Mouse (Mus musculus) neural tube, embryonic 12.5 days (tissue): Measurements from ENCODE around the gene Tmem40. TPM values are rescaled to one million over a fixed set of nuclear protein-coding genes. Genes with fewer than 3 reads are reported as not detected.

Experiments
- ATAC-seq: fragments of 200-750 bp; cut with Nextera tagmentation; 2 replicates; pipeline ENCODE4 v1.8.0; 2017; ENCODE audit warnings: low read depth, mild to moderate bottlenecking, moderate TSS enrichment, moderate library complexity; ENCODE audit not compliant: low FRiP score
- H3K27ac ChIP-seq: fragments of 300-500 bp; sonication (generic); 2 replicates; pipeline ENCODE4 v1.5.1; 2016
- H3K27me3 ChIP-seq: fragments of 300-500 bp; sonication (generic); replicated peaks from 2 replicates; pipeline ENCODE4 v1.6.1; 2016; ENCODE audit warnings: mild to moderate bottlenecking
- H3K36me3 ChIP-seq: fragments of 300-500 bp; sonication (generic); 2 replicates; pipeline ENCODE4 v1.6.1; 2016; ENCODE audit warnings: mild to moderate bottlenecking
- H3K4me1 ChIP-seq: fragments of 300-500 bp; sonication (generic); 2 replicates; pipeline ENCODE4 v1.6.1; 2016
- H3K4me2 ChIP-seq: fragments of 300-500 bp; sonication (generic); replicated peaks from 2 replicates; pipeline ENCODE4 v1.6.1; 2016; ENCODE audit warnings: mild to moderate bottlenecking
- H3K4me3 ChIP-seq: fragments of 300-500 bp; sonication (generic); 2 replicates; pipeline ENCODE4 v1.5.1; 2016
- H3K9ac ChIP-seq: fragments of 300-500 bp; sonication (generic); 2 replicates; pipeline ENCODE4 v1.6.1; 2016; ENCODE audit warnings: mild to moderate bottlenecking
- H3K9me3 ChIP-seq: fragments of 300-500 bp; sonication (generic); 2 replicates; pipeline ENCODE4 v1.6.1; 2016; ENCODE audit warnings: mild to moderate bottlenecking
- WGBS: fragments of 180-500 bp; shearing (Covaris S2); methylation state at CpG from one replicate; pipeline ENCODE4 v1.1.7; 2016; 5-methylcytosine and 5-hydroxymethylcytosine counted together
- polyA plus RNA-seq: library from polyadenylated mRNA; unstranded; fragments of >200 nt; fragmentation: Nextera tagmentation; extraction: Ambion mirVana; gene quantifications from 2 replicates; pipeline ENCODE4 v1.2.1, GENCODE M21; 2016

The Tmem40 gene
- polyA plus RNA-seq, 1 experiment from 2014 or later = 1.4 TPM

DNA sequence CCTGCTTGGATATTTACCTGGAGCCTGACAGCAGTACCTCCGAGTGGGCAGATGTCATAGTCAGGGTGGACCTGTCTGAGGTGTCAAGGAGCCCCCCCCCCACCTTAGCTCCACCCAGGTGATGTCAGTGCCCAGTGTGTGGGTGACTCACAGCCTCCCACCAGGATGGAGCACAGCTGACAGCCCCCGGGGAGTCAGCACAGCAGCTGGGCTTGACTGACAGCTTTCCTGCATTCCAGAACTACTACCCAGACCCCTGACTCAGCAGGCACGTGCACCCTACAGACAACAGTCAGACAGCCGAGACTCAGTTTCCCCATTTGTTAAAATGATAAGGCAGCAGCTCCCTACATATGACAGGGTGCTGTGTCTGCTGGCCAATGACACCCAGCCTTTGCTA is 1.2 kb downstream of the Tmem40 start:
- Histone ChIP-seq H3K4me2 (no peak overlapping the region), H3K4me1 (peaks cover 27% of the 10 kb centered on the region; the same call in 1 of the 2 replicates), H3K27ac (no peak overlapping the region), H3K9me3 (no peaks in the 10 kb centered on the region), H3K36me3 (no peaks in the 10 kb centered on the region), H3K9ac (no peak overlapping the region), H3K4me3 (no peak overlapping the region), H3K27me3 (no peaks in the 10 kb centered on the region)
- 73% methylated on average over 4 of the region's 4 CpGs for WGBS
- ATAC-seq = no peak

DNA sequence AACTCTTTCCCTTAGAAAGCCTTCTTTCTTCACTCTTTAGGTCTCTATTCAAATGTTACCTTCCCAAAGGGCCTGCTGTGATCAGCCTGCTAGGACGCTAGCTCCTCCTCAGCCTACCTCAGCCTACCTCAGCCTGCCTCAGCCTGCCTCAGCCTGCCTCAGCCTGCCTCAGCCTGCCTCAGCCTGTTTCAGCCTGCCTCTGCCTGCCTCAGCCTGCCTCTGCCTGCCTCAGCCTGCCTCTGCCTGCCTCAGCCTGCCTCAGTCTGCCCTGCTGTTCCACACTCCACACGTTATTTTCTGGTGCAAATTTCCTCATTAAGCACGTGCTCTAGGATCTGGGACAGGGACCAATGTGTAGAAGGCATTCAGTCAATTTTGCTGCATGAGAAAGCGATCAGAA is 2.1 kb downstream of the Tmem40 start:
- H3K4me1 ChIP-seq = peaks cover 27% of the 10 kb centered on the region; the same call in 1 of the 2 replicates
- H3K27me3 ChIP-seq = no peaks in the 10 kb centered on the region
- H3K27ac ChIP-seq = no peak overlapping the region
- H3K9ac ChIP-seq = no peak overlapping the region
- H3K4me3 ChIP-seq = no peak overlapping the region
- WGBS = 94% methylated on average over 4 of the region's 4 CpGs
- no peaks in the 10 kb centered on the region for H3K9me3 ChIP-seq
- H3K4me2 ChIP-seq = no peak overlapping the region
- H3K36me3 ChIP-seq = no peaks in the 10 kb centered on the region
- no peak for ATAC-seq

GRCm38 (mm10) chr6:115759461-115759860 is 2.7 kb downstream of the Tmem40 start:
- no peak for ATAC-seq
- H3K4me3 ChIP-seq = no peak overlapping the region
- no peaks in the 10 kb centered on the region for H3K27me3 ChIP-seq
- H3K9ac ChIP-seq = no peak overlapping the region
- WGBS = 67% methylated on average over 5 of the region's 5 CpGs
- no peak overlapping the region for H3K4me2 ChIP-seq
- H3K36me3 ChIP-seq = no peaks in the 10 kb centered on the region
- no peak overlapping the region for H3K27ac ChIP-seq
- H3K4me1 ChIP-seq = peaks cover 26% of the 10 kb centered on the region; the same call in 1 of the 2 replicates
- no peaks in the 10 kb centered on the region for H3K9me3 ChIP-seq

- Histone ChIP-seq H3K4me3 (no peak overlapping the region), H3K36me3 (no peaks in the 10 kb centered on the region), H3K27me3 (no peaks in the 10 kb centered on the region), H3K4me2 (no peak overlapping the region), H3K9me3 (no peaks in the 10 kb centered on the region), H3K9ac (no peak overlapping the region), H3K4me1 (peaks cover 21% of the 10 kb centered on the region; the same call in 1 of the 2 replicates), H3K27ac (no peak overlapping the region)
- no peak for ATAC-seq
- WGBS = 72% methylated on average over 9 of the region's 9 CpGs
Observed at GRCm38 (mm10) chr6:115758981-115759435, 3.2 kb downstream of the Tmem40 start.

DNA sequence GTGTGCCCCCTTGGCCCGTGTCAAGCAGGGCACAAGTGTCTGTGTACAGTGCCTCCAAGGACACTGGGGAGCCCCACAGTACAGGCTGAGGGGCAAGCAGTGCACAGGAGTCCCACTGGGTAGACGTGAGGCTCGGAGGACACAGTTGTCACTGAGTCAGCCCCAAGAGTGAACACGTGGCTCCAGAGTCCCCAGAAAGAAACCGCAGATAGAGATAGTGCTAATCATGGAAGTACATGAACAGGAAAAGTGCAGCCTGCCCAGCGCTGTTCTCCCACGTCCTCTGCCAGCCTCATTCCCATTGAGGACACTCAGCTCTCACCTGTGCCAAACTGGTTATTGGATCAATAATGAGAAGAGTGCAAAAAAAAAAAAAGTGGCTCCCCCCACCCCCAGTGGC is 6.7 kb downstream of the Tmem40 start:
- WGBS = 85% methylated on average over 7 of the region's 7 CpGs
- H3K27ac ChIP-seq = no peak overlapping the region
- H3K36me3 ChIP-seq = no peaks in the 10 kb centered on the region
- no peak overlapping the region for H3K4me3 ChIP-seq
- H3K9ac ChIP-seq = no peak overlapping the region
- ATAC-seq = no peak
- no peaks in the 10 kb centered on the region for H3K9me3 ChIP-seq
- no peaks in the 10 kb centered on the region for H3K27me3 ChIP-seq
- H3K4me2 ChIP-seq = no peak overlapping the region
- no peaks in the 10 kb centered on the region for H3K4me1 ChIP-seq

DNA sequence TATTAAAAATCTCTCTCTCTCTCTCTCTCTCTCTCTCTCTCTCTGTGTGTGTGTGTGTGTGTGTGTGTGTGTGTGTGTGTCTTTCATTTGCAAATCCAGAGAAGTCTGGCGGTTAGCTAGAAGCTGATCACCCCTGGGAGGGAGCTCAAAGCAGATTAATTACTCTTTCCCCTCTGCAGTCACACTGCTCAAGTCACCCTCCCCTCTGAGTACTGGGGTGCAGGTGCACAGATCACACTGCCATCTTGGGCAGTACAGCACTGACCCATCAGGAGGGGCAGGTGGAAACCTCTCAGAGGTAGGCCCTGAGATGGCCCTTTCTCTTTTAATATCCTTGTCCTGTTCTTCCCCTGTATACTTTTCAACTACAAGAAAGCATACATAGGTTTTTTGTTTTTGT is 15.9 kb downstream of the Tmem40 start:
- 38% methylated on average over 1 of the region's 1 CpGs for WGBS
- H3K9me3 ChIP-seq = no peaks in the 10 kb centered on the region

GRCm38 (mm10) chr6:115743569-115743968 is 18.6 kb downstream of the Tmem40 start:
- WGBS = 10% methylated on average over 1 of the region's 1 CpGs
- H3K27me3 ChIP-seq = no peaks in the 10 kb centered on the region
- no peaks in the 10 kb centered on the region for H3K36me3 ChIP-seq
- no peak overlapping the region for H3K9ac ChIP-seq
- no peak for ATAC-seq
- H3K9me3 ChIP-seq = no peaks in the 10 kb centered on the region
- no peaks in the 10 kb centered on the region for H3K4me1 ChIP-seq
- H3K4me3 ChIP-seq = no peak overlapping the region
- no peak overlapping the region for H3K27ac ChIP-seq
- no peak overlapping the region for H3K4me2 ChIP-seq

More for the DNA sequence above, 15.9 kb downstream of the Tmem40 start:
- Histone ChIP-seq H3K9ac (no peak overlapping the region), H3K4me1 (no peaks in the 10 kb centered on the region), H3K27me3 (no peaks in the 10 kb centered on the region), H3K4me3 (no peak overlapping the region), H3K36me3 (no peaks in the 10 kb centered on the region), H3K4me2 (no peak overlapping the region), H3K27ac (no peak overlapping the region)
- no peak for ATAC-seq

GRCm38 (mm10) chr6:115739056-115739455 is 23.2 kb downstream of the Tmem40 start:
- Histone ChIP-seq H3K4me1 (no peaks in the 10 kb centered on the region), H3K4me3 (no peak overlapping the region), H3K9ac (no peak overlapping the region), H3K4me2 (no peak overlapping the region), H3K27me3 (no peaks in the 10 kb centered on the region), H3K9me3 (0 out of 2 replicates have a peak, but pooled peaks cover 7% of the 10 kb centered on the region), H3K36me3 (no peaks in the 10 kb centered on the region), H3K27ac (no peak overlapping the region)
- 94% methylated on average over 5 of the region's 5 CpGs for WGBS
- ATAC-seq = no peak

GRCm38 (mm10) chr6:115734909-115735308 is 27.3 kb downstream of the Tmem40 start:
- Histone ChIP-seq H3K9me3 (0 out of 2 replicates have a peak, but pooled peaks cover 7% of the 10 kb centered on the region), H3K9ac (no peak overlapping the region), H3K27ac (no peak overlapping the region), H3K36me3 (no peaks in the 10 kb centered on the region), H3K4me2 (no peak overlapping the region), H3K4me3 (no peak overlapping the region), H3K4me1 (no peaks in the 10 kb centered on the region), H3K27me3 (no peaks in the 10 kb centered on the region)
- no peak for ATAC-seq
- WGBS = 77% methylated on average over 4 of the region's 4 CpGs

GRCm38 (mm10) chr6:115732341-115732928 is 29.8 kb downstream of the Tmem40 start:
- Histone ChIP-seq H3K27me3 (no peaks in the 10 kb centered on the region), H3K4me1 (no peaks in the 10 kb centered on the region), H3K9ac (no peak overlapping the region), H3K9me3 (0 out of 2 replicates have a peak, but pooled peaks cover 7% of the 10 kb centered on the region), H3K27ac (no peak overlapping the region), H3K4me3 (no peak overlapping the region), H3K36me3 (no peaks in the 10 kb centered on the region), H3K4me2 (no peak overlapping the region)
- WGBS = 77% methylated on average over 22 of the region's 22 CpGs
- 0 out of 2 replicates have a peak, but pooled peaks have one; percentile 7 for ATAC-seq

GRCm38 (mm10) chr6:115730560-115731342 is 31.5 kb downstream of the Tmem40 start:
- H3K4me1 ChIP-seq = no peaks in the 10 kb centered on the region
- H3K4me2 ChIP-seq = no peak overlapping the region
- no peak overlapping the region for H3K27ac ChIP-seq
- 83% methylated on average over 20 of the region's 20 CpGs for WGBS
- H3K4me3 ChIP-seq = no peak overlapping the region
- H3K9ac ChIP-seq = no peak overlapping the region
- no peaks in the 10 kb centered on the region for H3K27me3 ChIP-seq
- H3K9me3 ChIP-seq = 0 out of 2 replicates have a peak, but pooled peaks cover 7% of the 10 kb centered on the region
- no peaks in the 10 kb centered on the region for H3K36me3 ChIP-seq
- ATAC-seq = no peak

DNA sequence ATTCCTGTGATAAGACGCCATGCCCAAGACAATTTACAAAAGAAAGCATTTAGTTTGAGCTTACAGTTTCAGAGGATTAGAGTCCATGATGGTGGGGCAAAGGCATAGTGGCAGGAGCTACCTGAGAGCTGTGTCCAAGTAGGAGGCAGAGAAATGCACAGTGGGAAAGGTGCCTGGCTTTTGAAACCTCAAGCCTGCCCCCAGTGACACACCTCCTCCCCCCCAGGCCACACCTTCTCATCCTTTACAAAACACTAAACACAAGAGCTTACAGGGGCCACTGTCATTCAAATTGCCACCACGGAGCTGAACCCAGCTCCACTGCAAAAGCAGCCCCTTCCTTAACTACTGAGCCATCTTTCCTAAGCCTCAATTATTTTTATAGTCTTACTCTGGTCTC is 34.6 kb downstream of the Tmem40 start:
- H3K4me1 ChIP-seq = no peaks in the 10 kb centered on the region
- ATAC-seq = no peak
- no peak overlapping the region for H3K9ac ChIP-seq
- no peak overlapping the region for H3K4me3 ChIP-seq
- H3K4me2 ChIP-seq = no peak overlapping the region
- no peaks in the 10 kb centered on the region for H3K36me3 ChIP-seq
- H3K27ac ChIP-seq = no peak overlapping the region
- H3K27me3 ChIP-seq = no peaks in the 10 kb centered on the region
- WGBS = 48% methylated on average over 2 of the region's 2 CpGs
- no peaks in the 10 kb centered on the region for H3K9me3 ChIP-seq
